7 mouse cellular contexts compared by ENCODE assay signal in genomic region chr11:30197564-30198090, GRCm38 (mm10).
DNase-seq lines count a peak whose midpoint lies in the region; ATAC-seq and TF ChIP-seq lines count a peak whose summit lies in the region.

No protein-coding gene starts in this region.

- WGBS in hindbrain, postnatal 0 days, result 10% methylated on average over 21 of the region's 21 CpGs
- WGBS in neural tube, embryonic 14.5 days, result 4% methylated on average over 21 of the region's 21 CpGs

- H3K9me3 ChIP-seq in hindbrain, postnatal 0 days (ENCODE audit: low read length), result no peaks in the 10 kb centered on the region
- no peaks in the 10 kb centered on the region for H3K9me3 ChIP-seq in neural tube, embryonic 14.5 days (ENCODE audit: control insufficient read depth, low read length)

- DNase-seq in T-cell, adult 2 months (ENCODE audit: low spot score), result peak; percentile 30
- DNase-seq in cerebellum, adult 18-20 months, result peak; percentile 61 to 64
- DNase-seq in gastrocnemius, adult 18-20 months (ENCODE audit: low spot score), result peak; percentile 35
- DNase-seq in hindbrain, postnatal 0 days (ENCODE audit: low spot score), result peak; percentile 18
- DNase-seq in lung, adult 18-20 months, result peak; percentile 80 to 86
- DNase-seq in thymus, postnatal 25 days, result peak; percentile 64

- H3K4me3 ChIP-seq in hindbrain, postnatal 0 days (ENCODE audit: low read length), result peak overlapping the region; percentile 42
- peak overlapping the region; percentile 41 for H3K4me3 ChIP-seq in neural tube, embryonic 14.5 days (ENCODE audit: low read depth, low read length)

- peak; percentile 59 for ATAC-seq in hindbrain, postnatal 0 days
- ATAC-seq in neural tube, embryonic 14.5 days (ENCODE audit: low read depth), result peak; percentile 60

- H3K9ac ChIP-seq in hindbrain, postnatal 0 days (replicated peaks; ENCODE audit: low read length), result peak overlapping the region; percentile 50
- peak overlapping the region; percentile 51 for H3K9ac ChIP-seq in neural tube, embryonic 14.5 days (replicated peaks; ENCODE audit: low read depth, low read length)

- peak overlapping the region; percentile 12; the same call in 1 of the 2 replicates for H3K27ac ChIP-seq in hindbrain, postnatal 0 days
- H3K27ac ChIP-seq in neural tube, embryonic 14.5 days (ENCODE audit: low read depth, low read length), result no peak overlapping the region; the same call in 1 of the 2 replicates

- H3K27me3 ChIP-seq in hindbrain, postnatal 0 days (ENCODE audit: insufficient read depth, low read length), result no peaks in the 10 kb centered on the region
- no peaks in the 10 kb centered on the region for H3K27me3 ChIP-seq in neural tube, embryonic 14.5 days (ENCODE audit: control insufficient read depth, insufficient read depth, low read length)

- H3K4me2 ChIP-seq in hindbrain, postnatal 0 days (ENCODE audit: low read depth, low read length), result peak overlapping the region; percentile 62
- H3K4me2 ChIP-seq in neural tube, embryonic 14.5 days (ENCODE audit: low read depth, low read length), result peak overlapping the region; percentile 73

- TF ChIP-seq CTCF in hindbrain, postnatal 0 days (IDR thresholded peaks at IDR 0.05; ENCODE audit: low read depth), result no peak

- 0 out of 2 replicates have a peak, but pooled peaks cover 3% of the 10 kb centered on the region for H3K4me1 ChIP-seq in hindbrain, postnatal 0 days (ENCODE audit: insufficient read depth, low read length)
- peaks cover 9% of the 10 kb centered on the region; the same call in 1 of the 2 replicates for H3K4me1 ChIP-seq in neural tube, embryonic 14.5 days (ENCODE audit: control insufficient read depth, insufficient read depth, low read length)

- H3K36me3 ChIP-seq in hindbrain, postnatal 0 days (ENCODE audit: insufficient read depth, low read length), result no peaks in the 10 kb centered on the region
- H3K36me3 ChIP-seq in neural tube, embryonic 14.5 days (ENCODE audit: control insufficient read depth, insufficient read depth, low read length), result no peaks in the 10 kb centered on the region

Comparison
In these comparisons a context has a peak if more than half of its experiments do, and no peak if none do; other contexts are left out.
1. DNase-seq: peak in every context shown above with its lines; median percentile 83 in lung, adult 18-20 months; 64 in thymus, postnatal 25 days; 62 in cerebellum, adult 18-20 months; 35 in gastrocnemius, adult 18-20 months; 30 in T-cell, adult 2 months; 18 in hindbrain, postnatal 0 days.